Comparison of ENCODE assay signal across 8 mouse cellular contexts in genomic region chr2:27934269-27934668, GRCm38 (mm10). TPM values are rescaled to one million over a fixed set of nuclear protein-coding genes. Genes with fewer than 3 reads are reported as not detected.
DNase-seq lines count a peak whose midpoint lies in the region; ATAC-seq and TF ChIP-seq lines count a peak whose summit lies in the region.

No protein-coding gene starts in this region.

- no peaks in the 10 kb centered on the region for H3K79me2 ChIP-seq in heart, adult 2 months (replicated peaks; ENCODE audit: control insufficient read depth, insufficient read depth, low read length)

- TF ChIP-seq EP300 in heart, adult 2 months (IDR thresholded peaks at IDR 0.05; ENCODE audit: insufficient read depth, low read depth, low read length) = no peak

- H3K4me1 ChIP-seq in midbrain, postnatal 0 days (ENCODE audit: insufficient read depth, low read length) = peaks cover 5% of the 10 kb centered on the region; the same call in 1 of the 2 replicates
- H3K4me1 ChIP-seq in midbrain, embryonic 15.5 days = peaks cover 23% of the 10 kb centered on the region
- peaks cover 22% of the 10 kb centered on the region for H3K4me1 ChIP-seq in heart, adult 2 months (ENCODE audit: control insufficient read depth, insufficient read depth, low read length)
- peaks cover 50% of the 10 kb centered on the region for H3K4me1 ChIP-seq in kidney, embryonic 15.5 days

- ATAC-seq in midbrain, postnatal 0 days (ENCODE audit: low FRiP score) = no peak
- ATAC-seq in midbrain, embryonic 15.5 days (replicated peaks) = no peak
- ATAC-seq in kidney, embryonic 15.5 days (replicated peaks; ENCODE audit: low FRiP score) = peak; percentile 53

- H3K27ac ChIP-seq in midbrain, postnatal 0 days (ENCODE audit: low read depth, low read length) = no peak overlapping the region
- no peak overlapping the region for H3K27ac ChIP-seq in midbrain, embryonic 15.5 days
- peak overlapping the region; percentile 28; the same call in 1 of the 2 replicates for H3K27ac ChIP-seq in heart, adult 2 months
- H3K27ac ChIP-seq in kidney, embryonic 15.5 days = peak overlapping the region; percentile 66

- H3K36me3 ChIP-seq in midbrain, postnatal 0 days (ENCODE audit: insufficient read depth, low read length) = no peaks in the 10 kb centered on the region
- no peaks in the 10 kb centered on the region for H3K36me3 ChIP-seq in midbrain, embryonic 15.5 days (replicated peaks)
- no peaks in the 10 kb centered on the region for H3K36me3 ChIP-seq in heart, adult 2 months (ENCODE audit: control insufficient read depth, insufficient read depth, low read length)
- peaks cover 9% of the 10 kb centered on the region; the same call in 1 of the 2 replicates for H3K36me3 ChIP-seq in kidney, embryonic 15.5 days

- H3K9ac ChIP-seq in midbrain, postnatal 0 days (replicated peaks; ENCODE audit: low read length, poor library complexity, severe bottlenecking) = no peak overlapping the region
- H3K9ac ChIP-seq in midbrain, embryonic 15.5 days = no peak overlapping the region
- H3K9ac ChIP-seq in heart, adult 2 months (ENCODE audit: low read depth, low read length) = no peak overlapping the region
- no peak overlapping the region for H3K9ac ChIP-seq in kidney, embryonic 15.5 days

- TF ChIP-seq CTCF in midbrain, postnatal 0 days (IDR thresholded peaks at IDR 0.05) = no peak
- TF ChIP-seq CTCF in heart, adult 2 months (IDR thresholded peaks at IDR 0.05) = no peak

- H3K4me2 ChIP-seq in midbrain, postnatal 0 days (ENCODE audit: low read depth, low read length, poor library complexity, severe bottlenecking) = no peak overlapping the region
- no peak overlapping the region for H3K4me2 ChIP-seq in midbrain, embryonic 15.5 days
- no peak overlapping the region for H3K4me2 ChIP-seq in kidney, embryonic 15.5 days

- H3K9me3 ChIP-seq in midbrain, postnatal 0 days (ENCODE audit: low read length) = no peaks in the 10 kb centered on the region
- no peaks in the 10 kb centered on the region for H3K9me3 ChIP-seq in midbrain, embryonic 15.5 days
- no peaks in the 10 kb centered on the region for H3K9me3 ChIP-seq in kidney, embryonic 15.5 days (replicated peaks)

- no peak overlapping the region for H3K4me3 ChIP-seq in midbrain, postnatal 0 days (ENCODE audit: low read depth, low read length)
- H3K4me3 ChIP-seq in midbrain, embryonic 15.5 days = no peak overlapping the region
- H3K4me3 ChIP-seq in heart, adult 2 months = no peak overlapping the region
- no peak overlapping the region for H3K4me3 ChIP-seq in kidney, embryonic 15.5 days (replicated peaks)

- no peaks in the 10 kb centered on the region for H3K27me3 ChIP-seq in midbrain, postnatal 0 days (ENCODE audit: insufficient read depth, low read length)
- no peaks in the 10 kb centered on the region for H3K27me3 ChIP-seq in midbrain, embryonic 15.5 days (replicated peaks)
- H3K27me3 ChIP-seq in heart, adult 2 months (ENCODE audit: control insufficient read depth, insufficient read depth, low read length) = no peaks in the 10 kb centered on the region
- H3K27me3 ChIP-seq in kidney, embryonic 15.5 days = no peaks in the 10 kb centered on the region

- WGBS in midbrain, postnatal 0 days = 42% methylated on average over 11 of the region's 11 CpGs
- 48% methylated on average over 11 of the region's 11 CpGs for WGBS in midbrain, embryonic 15.5 days
- 30% methylated on average over 11 of the region's 11 CpGs for WGBS in heart, adult 2 months
- 18% methylated on average over 11 of the region's 11 CpGs for whole genome bisulfite sequencing in kidney, embryonic 15.5 days

- no peak for TF ChIP-seq POLR2A in heart, adult 2 months (IDR thresholded peaks at IDR 0.05; ENCODE audit: insufficient read depth, low read depth, low read length)

- intact Hi-C loops in heart, adult 2 months (cut with DNase I) = no loop called here

- peak; percentile 46 for DNase-seq in midbrain, postnatal 0 days (ENCODE audit: low spot score)
- DNase-seq in heart, adult 2 months = peak; percentile 60 to 72
- peak; percentile 83 for DNase-seq in lung, postnatal 25 days (ENCODE audit: low spot score)
- DNase-seq in B cell, adult 2 months = no peak
- no peak for DNase-seq in thymus, adult 18-20 months
- no peak for DNase-seq in layer of hippocampus, adult 11-12 months (ENCODE audit: low spot score)

RNA-seq across cellular contexts. Expression of gene Col5a1, which starts 48.0 kb away (rescaled TPM):
- total RNA-seq in midbrain, postnatal 0 days (2014; rRNA removed) = 16.9 and 23.4 TPM in 2 replicates
- 5.4 and 5.6 TPM in 2 replicates for polyA plus RNA-seq in midbrain, postnatal 0 days (2015; fragmentation: Nextera tagmentation; extraction: Ambion mirVana)
- 8.7 and 9.5 TPM in 2 replicates for polyA plus RNA-seq in midbrain, embryonic 15.5 days (2015; fragmentation: Nextera tagmentation; extraction: Ambion mirVana)
- total RNA-seq in heart, adult 2 months (2021) = 10 to 100 TPM; 16.0 to 22.9 TPM
- 15.7 and 17.2 TPM in 2 replicates for polyA plus RNA-seq in heart, adult 2 months (2012; rRNA removed)
- polyA plus RNA-seq in kidney, embryonic 15.5 days (2015; fragmentation: Nextera tagmentation; extraction: Ambion mirVana) = 51.0 and 62.1 TPM in 2 replicates

Comparison
In these comparisons a context has a peak if more than half of its experiments do, and no peak if none do; other contexts are left out.
1. DNase-seq: peak in midbrain, postnatal 0 days (single experiment), heart, adult 2 months (2 of 2) and lung, postnatal 25 days (single experiment); none in B cell, adult 2 months (0 of 2), thymus, adult 18-20 months (0 of 2) and layer of hippocampus, adult 11-12 months (single experiment).
2. H3K27ac ChIP-seq: peak in heart, adult 2 months (single experiment) and kidney, embryonic 15.5 days (single experiment); none in midbrain, postnatal 0 days (single experiment) and midbrain, embryonic 15.5 days (single experiment).